Mouse (Mus musculus) thymus, adult 2 months (tissue): ENCODE measurements around the gene Gm48551.

Source experiments
- CTCF ChIP-seq: fragments of 200-500 bp; IDR thresholded peaks from 2 replicates; pipeline ENCODE4 v1.5.1; 2012; ENCODE audit warnings: mild to moderate bottlenecking, control low read depth, low read length, moderate library complexity, borderline replicate concordance; ENCODE audit not compliant: control insufficient read depth, poor library complexity, insufficient read depth; ENCODE audit errors: extremely low read depth
- POLR2A ChIP-seq: fragments of 200-500 bp; IDR thresholded peaks from 2 replicates; pipeline ENCODE4 v1.6.1; 2012; ENCODE audit warnings: mild to moderate bottlenecking, low read length, control low read depth, moderate library complexity; ENCODE audit not compliant: control insufficient read depth, poor library complexity, insufficient read depth; ENCODE audit errors: extremely low read depth

DNA sequence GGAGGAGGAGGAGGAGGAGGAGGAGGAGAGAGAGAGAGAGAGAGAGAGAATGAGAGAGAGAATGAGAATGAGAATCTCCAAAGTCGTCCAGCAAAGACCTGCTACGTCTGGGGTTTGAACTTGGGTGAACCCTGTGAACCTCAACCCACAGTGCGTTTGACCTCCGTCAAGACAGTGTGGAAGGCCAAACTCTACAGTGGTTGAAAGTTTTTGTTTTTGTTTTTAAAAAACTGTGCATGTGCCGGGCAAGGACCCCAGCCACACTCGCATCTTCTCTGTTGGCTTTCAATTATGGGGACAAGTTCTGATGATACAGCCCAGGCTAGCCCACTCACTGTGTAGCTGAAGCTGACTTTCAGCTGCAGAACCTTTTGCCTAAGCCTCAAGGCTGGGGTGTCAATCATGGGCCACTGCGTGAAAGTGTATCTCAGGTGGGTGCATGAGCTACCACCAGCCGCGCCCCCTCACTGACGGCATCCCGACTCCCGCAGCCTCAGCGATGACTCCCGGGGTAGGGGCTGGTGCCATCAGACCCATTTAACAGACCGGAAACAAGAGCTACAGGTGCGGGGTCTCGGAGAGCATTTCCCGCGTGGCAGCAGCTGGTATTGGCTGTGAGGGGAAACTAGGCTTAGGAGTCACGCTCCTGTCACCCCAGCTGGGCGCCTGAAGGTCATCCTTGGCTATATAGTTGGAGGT lies 48.1 kb downstream of the Gm48551 start:
- TF ChIP-seq CTCF (no peak), POLR2A (no peak)
